Mouse (Mus musculus) ES-Bruce4 (cell line): ENCODE measurements around the gene Palmd.

Experiments used
- CTCF ChIP-seq: IDR thresholded peaks from one replicate; pipeline ENCODE4 v1.8.1; 2011; ENCODE audit warnings: low read depth, low read length
- EP300 ChIP-seq: IDR thresholded peaks from 2 replicates; pipeline ENCODE4 v1.6.1; 2011; ENCODE audit warnings: low read depth, low read length; ENCODE audit not compliant: insufficient read depth
- POLR2A ChIP-seq: IDR thresholded peaks from one replicate; pipeline ENCODE4 v1.8.1; 2011; ENCODE audit warnings: low read length; ENCODE audit not compliant: insufficient read depth

- TF ChIP-seq CTCF = no peak
- no peak for TF ChIP-seq EP300
- TF ChIP-seq POLR2A = no peak
Measured at GRCm38 (mm10) chr3:116905898-116906297, 62.9 kb downstream of the Palmd start.
